Mouse (Mus musculus): ENCODE data around the gene Atrnl1.

DNA sequence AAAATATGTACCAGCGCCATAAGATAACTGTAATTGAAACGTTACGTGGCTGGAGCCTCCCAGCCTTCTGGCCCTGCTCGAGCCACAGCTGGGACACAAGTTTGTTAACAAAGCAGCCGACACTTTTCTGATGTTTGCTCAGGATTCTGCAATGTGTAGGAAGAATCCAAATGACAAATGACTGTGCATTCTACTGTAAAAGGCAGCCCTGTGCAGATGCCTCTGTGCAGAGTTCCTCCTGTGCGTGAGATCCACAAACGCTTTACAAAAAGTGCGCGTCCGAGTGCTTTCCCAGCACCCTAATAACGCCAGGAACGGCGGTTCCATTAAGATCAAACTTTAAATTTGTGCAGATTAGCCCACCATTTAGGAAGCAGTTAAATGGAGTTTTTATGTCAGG lies 260.0 kb downstream of the Atrnl1 start:
- TF ChIP-seq CTCF (IDR thresholded peaks at IDR 0.05; ENCODE audit: insufficient read depth, low read length) (no peak), POLR2A (IDR thresholded peaks at IDR 0.05; ENCODE audit: borderline replicate concordance, extremely low read depth, low read depth, low read length) (no peak)
